Mouse (Mus musculus) embryonic stem cell, embryonic (primary cell): ENCODE measurements around the gene Palm2.

Source experiments
- CTCF ChIA-PET, 4 experiments: fragments of 300-600 bp in 2 of 4; fragments of 350-600 bp in 2 of 4; sonication (Branson Sonifier 250); formaldehyde crosslinking; loops; one replicate each; lab custom pipeline; 2022; ENCODE audit warnings: inconsistent platforms in 2 of 4; lab: Charles Lee
- POLR2A ChIA-PET, 4 experiments: fragments of 300-600 bp in 2 of 4; fragments of 350-600 bp in 2 of 4; sonication (Branson Sonifier 250); formaldehyde crosslinking; loops; one replicate each; lab custom pipeline; 2022; ENCODE audit warnings: antibody characterized with exemption in 4 of 4, inconsistent platforms in 1 of 4; lab: Charles Lee

The Palm2 gene

DNA sequence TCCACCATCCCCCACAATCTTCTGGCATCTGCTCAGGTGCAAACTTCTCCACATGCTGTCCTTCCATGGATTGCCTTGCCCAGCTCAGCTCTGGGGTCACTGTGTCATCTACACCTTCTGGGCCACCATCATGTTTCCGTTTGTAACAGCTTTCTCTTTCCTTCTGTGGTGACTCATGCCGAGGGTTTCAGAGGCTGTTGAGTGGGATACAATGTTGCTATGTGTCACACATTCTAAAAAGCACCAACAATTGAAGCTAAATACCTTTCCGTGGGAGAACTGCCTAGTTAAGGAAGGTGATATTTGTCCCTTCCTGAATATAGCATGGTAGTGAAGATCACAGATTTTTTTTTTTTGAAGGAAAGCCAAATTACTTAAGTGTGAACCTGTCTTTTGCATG, 52.3 kb downstream of the Palm2 start:
- POLR2A ChIA-PET, result no interaction called here
- CTCF ChIA-PET, result interaction anchor here in 1 of 4 experiments (0.6 kb wide), 1 partner anchor 166 kb away, joined by 3 read pairs; no protein-coding TSS in a partner anchor

DNA sequence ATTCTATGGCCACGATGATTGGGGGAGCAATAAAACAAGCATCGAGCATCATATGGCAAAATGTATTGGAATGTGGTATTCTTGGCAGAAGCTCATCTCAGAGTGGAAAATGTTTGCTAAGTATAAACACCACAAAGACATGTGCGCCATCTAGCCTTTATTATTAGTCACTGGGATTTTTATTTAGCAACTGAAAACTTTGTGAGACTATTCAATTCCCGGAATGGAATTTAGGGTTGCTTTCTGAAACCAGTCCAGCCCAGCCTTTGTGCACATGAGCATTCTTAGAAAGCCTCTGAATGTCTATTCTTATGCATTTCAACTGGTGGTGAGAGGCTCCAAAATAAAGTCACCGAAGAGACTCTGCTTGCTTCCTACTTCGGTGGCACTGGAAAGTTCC, 55.8 kb downstream of the Palm2 start:
- CTCF ChIA-PET, result no interaction called here

DNA sequence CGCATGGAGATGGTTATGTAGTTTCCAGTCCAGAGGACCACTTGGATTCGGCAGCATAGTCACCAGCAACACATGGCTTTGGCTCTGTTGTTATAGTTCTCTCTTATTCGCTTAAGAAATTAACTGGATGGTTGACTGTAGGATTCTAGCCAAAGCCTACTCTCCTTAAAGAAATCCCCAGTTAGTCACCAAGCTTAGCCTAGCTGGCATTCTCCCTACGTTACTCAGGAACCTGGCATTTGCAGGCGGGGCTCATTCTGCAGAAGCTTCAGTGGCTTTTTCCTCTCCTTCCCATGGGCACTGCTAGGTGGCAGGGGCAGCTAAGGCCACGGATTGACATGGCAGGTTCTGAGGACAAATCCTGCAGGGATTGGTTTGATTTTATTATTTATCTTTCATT, 70.7 kb downstream of the Palm2 start:
- ChIA-PET CTCF (no interaction called here), POLR2A (no interaction called here)

More for the DNA sequence above, 55.8 kb downstream of the Palm2 start:
- POLR2A ChIA-PET, result interaction anchor here in 1 of 4 experiments (1.4 kb wide), 1 partner anchor 467 kb away, joined by 3 read pairs; no protein-coding TSS in a partner anchor

DNA sequence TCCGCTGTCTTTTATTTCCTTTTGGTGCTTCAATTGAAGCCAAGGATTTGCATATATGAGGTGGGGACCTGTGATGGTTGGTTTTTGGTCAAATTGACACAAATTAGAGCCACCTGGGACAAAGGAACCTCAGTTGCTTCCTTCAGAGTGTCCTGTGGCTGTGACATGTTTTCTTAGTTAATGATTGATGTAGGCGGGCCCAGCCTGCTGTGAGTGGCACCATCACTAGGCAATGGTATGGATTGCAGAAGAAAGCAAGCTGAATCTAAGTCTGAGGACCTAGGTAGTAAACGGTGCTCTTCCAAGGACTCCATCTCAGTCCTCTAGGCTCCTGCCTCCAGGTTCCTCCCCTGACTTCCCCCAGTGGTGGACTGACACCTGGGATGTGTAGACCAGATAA, 76.5 kb downstream of the Palm2 start:
- POLR2A ChIA-PET, result no interaction called here
- CTCF ChIA-PET, result no interaction called here

DNA sequence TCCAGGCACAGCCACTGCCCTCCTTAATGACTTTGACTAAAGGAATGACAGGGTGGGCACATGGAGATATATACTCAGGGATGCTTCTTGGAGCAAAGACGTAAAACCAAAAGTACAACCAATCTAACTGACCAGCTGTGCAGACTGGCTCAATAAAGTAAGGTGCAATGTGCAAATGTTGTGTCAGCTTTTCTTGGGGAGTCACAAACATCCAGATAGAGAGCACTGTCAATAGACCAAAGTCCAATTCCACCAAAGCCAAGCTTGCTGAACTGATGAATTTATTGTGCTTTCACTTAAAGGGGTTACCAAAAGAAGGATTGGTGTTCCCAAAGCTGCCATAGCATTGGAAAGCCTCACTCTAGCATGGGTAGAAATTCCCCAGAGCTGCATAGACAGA, 77.7 kb downstream of the Palm2 start:
- CTCF ChIA-PET, result no interaction called here
- POLR2A ChIA-PET, result no interaction called here

DNA sequence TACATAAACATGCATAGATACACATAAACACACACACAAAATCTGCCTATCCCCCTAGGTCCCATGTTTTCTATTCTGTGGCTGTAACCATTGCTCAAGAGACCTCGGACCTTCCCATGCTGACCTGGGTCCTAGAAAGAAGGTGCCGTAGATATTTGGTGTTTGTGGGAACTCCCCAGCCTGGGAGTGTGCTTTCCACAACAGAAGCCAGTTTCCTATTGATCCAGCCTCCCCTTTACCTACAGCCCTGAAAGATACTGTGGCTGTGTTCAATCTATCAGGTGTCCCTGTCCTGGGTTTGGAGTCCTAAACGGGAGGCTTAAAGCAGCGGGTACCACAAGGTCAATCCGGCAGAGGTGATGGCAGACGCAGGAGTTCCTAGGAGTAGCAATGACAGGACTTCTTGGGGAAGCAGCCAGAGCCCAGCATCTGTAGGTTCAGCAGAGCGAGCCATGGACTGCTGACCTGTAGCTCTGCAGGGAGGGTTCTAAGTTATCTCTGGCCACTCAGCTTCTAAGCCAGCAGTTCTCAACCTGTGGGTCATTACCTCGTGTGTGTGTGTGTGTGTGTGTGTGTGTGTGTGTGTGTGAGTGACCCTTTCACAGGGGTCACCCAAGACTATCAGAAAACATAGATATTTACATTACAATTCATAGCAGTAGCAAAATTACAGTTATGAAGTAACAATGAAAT, 79.3 kb downstream of the Palm2 start:
- ChIA-PET CTCF (no interaction called here), POLR2A (interaction anchor here in 3 of 4 experiments (0.6 to 0.9 kb wide), 3 partner anchors 122 to 443 kb away, joined by 4 read pairs; partner anchors contain the start of gene Txn1 (in 1 of the 3))

DNA sequence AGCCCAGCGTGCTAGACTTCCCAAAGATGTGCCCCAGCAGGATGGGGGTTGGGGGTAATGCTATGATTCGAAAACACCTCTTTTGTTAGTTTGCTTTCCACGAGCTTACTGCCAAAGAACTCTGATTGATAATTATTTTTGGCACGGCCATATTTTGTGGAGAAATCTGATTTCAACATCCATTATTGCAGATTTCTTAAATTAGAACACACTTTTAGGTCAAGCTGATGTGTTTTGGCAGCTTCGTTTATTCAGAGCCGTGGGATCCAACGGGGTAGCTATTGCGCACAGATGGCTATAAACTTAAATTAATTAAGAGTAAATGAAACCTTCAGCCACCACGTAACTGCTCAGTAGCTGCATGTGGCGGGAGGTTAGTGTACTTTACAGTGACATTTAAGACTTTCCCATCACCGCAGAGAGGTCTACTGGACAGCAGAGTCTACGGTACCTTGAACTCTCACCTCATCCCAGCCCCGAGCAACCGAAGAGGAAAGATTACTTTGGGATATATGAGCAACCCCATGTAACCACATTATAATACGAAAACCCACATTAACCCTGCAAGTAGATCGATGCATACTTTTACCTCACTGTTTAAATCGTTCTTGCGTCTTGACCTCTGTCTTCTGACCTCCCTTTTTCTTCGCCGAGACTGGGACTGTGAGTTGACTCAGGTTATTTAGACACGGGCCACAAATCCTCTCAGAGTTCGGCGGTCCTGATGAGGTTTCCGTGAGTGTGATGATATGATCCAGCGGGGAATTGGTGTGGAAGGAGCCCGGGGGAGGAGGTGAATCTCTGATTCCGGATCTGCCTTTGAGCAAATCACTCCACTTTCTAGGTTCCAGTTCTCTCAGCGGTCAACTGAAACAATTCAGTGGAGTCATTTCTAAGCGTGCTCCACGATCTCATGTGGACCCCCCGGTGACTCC, 80.2 kb downstream of the Palm2 start:
- POLR2A ChIA-PET, result interaction anchor here in 1 of 4 experiments (0.9 kb wide), 1 partner anchor 442 kb away, joined by 4 read pairs; the partner anchor contains the start of gene Txn1
- CTCF ChIA-PET, result no interaction called here

DNA sequence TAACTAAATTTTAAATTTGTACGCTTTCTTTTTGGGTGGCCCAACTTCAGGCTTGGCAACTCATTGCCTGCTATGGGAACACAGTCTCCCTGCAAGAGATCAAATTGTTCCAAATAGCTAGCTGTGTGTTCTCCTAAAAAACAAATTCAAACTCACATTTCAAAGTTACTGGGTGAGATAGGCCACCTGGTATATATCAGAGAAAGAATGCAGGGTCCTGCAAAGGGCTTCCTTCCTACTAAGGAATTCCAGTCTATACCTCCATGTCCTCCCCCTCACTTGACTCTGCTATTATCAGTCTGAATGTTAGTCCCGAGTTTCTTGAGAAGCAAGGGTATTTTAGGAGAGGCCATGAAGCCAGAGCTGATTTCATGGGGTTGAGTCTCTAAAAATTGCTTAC, 81.3 kb downstream of the Palm2 start:
- ChIA-PET CTCF (no interaction called here), POLR2A (interaction anchor here in 1 of 4 experiments (0.6 kb wide), 1 partner anchor 1396 kb away, joined by 3 read pairs; no protein-coding TSS in a partner anchor)

DNA sequence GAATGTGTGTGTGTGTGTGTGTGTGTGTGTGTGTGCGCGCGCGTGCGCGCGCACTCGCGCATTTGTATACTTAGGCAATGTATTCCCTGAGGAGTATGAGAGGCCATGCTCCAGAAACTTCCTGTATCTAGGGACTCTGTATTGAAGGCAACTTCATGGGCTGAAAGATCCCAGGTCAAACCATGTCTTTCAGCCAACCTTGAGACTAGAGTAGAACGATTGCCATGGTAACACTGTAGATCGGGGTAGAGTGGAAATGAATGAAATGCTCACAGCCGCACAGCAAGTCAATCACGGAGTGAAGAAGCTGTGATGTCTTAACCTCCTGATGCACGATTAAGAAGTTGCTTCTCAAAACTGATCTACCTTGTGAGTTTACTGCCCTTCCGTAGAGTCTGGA, 89.4 kb downstream of the Palm2 start:
- CTCF ChIA-PET, result interaction anchor here in 1 of 4 experiments (0.6 kb wide), 1 partner anchor 379 kb away, joined by 3 read pairs; no protein-coding TSS in a partner anchor
- POLR2A ChIA-PET, result no interaction called here

DNA sequence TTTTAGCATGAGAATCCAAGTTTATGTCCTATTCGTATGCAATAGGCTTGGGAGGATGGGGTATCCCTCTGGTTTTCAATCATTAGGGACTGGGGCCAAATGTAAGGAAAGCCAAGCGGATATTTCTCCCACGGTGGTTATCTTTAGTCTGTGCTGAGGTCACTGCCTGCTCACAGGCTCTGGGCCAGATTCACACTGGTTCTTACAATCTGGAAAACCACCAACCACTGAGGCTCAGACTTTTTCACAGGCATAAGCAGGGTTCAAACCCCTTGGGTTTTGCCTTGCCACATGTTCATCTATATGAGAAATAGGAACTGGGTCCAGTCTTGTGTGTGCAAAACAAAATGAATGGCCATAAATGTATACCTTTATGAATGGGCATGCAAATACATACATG, 90.4 kb downstream of the Palm2 start:
- CTCF ChIA-PET, result no interaction called here
- POLR2A ChIA-PET, result no interaction called here

DNA sequence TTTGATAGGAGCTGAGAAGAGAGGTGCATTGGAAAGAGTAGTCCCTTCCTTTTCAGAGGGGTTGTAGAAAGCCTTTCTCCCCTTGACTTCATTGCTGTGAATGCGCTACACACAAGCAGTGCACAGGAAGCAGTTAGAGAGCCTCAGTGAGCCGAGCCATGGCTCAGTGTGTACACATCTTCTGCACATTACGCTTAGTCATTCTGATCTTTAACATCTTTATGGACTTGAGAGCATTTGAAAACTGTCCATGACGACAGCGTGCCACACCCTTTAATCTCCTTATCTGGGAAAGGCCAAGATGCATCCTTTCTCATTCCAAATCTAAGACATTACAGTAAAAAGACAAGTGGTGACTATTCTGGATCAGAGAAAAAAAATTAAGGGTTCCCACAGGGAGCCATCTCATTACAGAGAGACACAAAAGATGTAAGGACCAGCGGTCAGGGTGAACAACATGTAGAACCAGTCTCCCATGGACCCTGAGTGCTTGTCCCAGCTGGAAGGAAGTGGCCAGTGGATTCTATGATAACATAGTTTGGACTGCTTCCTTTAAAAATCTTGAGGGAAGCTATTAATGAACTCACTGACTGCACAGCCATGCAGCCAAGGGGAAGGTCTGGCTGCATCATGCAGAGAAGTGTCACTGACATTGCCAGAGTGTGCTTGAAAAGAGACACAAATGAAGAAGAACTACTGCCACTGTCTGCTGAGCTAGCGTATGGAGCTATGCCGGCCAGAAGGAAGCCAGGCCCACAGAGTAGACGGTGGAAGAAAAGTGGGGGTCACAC, 91.4 kb downstream of the Palm2 start:
- POLR2A ChIA-PET, result no interaction called here
- CTCF ChIA-PET, result interaction anchor here in 1 of 4 experiments (0.8 kb wide), 1 partner anchor 73 kb away, joined by 3 read pairs; no protein-coding TSS in a partner anchor

DNA sequence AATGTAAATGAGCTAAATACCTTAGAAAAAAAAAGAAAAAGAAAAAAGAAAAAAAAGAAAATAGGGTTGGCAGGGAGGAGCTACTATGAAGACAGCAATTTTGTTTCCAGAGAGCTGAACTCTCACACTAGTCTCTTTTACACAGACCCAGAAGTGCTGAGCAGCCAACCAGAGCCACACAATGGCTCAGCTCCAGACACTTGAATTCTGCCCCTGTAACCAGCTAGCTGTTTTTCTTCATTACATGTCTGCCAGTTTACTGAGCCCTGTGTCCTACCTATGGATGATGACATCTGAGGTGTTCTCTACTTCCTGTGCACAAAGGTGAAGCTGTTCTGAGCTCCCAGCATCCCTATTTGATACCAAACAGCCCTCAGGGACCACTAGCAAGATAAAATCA, 94.2 kb downstream of the Palm2 start:
- POLR2A ChIA-PET, result interaction anchor here in 1 of 4 experiments (0.5 kb wide), 1 partner anchor 392 kb away, joined by 3 read pairs; no protein-coding TSS in a partner anchor
- CTCF ChIA-PET, result no interaction called here

DNA sequence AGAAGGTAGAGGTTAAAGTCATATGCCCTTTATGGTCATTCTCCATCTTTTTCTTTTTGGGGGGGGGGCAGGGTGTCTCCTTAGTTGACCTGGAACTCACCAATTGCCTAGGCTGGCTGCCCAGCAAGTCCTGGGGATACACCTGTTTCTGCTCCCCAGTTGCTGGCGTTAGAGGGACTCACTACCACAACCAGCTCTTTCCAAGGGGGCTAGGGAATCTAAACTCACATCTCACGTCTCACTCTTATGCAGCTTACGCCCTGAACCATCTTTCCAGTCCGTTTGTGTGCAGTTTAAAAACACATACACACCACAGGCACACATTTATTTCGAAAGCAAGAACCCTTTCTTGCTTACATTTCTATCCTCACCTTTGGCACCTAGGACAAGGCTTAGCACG, 99.6 kb downstream of the Palm2 start:
- ChIA-PET POLR2A (no interaction called here), CTCF (no interaction called here)

DNA sequence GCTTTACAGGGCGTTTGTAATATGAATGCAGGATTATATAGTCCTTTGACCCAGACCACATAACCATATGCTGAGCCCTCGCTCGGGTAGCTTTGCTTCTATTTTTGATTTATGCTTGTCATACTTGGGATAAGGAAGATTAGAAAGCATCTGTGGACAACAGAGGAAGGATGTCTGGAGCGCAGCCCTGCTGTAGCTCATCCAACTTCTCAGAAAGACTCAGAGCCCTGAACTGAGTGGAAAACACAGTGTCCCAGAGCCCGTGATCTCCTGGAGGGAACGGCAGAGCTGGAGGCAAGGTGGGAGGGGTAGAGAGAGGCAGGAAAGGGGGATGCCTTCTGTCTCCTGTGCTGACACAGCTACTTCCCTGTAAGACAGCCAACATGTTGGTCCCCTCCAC, 100.2 kb downstream of the Palm2 start:
- POLR2A ChIA-PET, result interaction anchor here in 1 of 4 experiments (0.7 kb wide), 1 partner anchor 754 kb away, joined by 7 read pairs; no protein-coding TSS in a partner anchor
- CTCF ChIA-PET, result interaction anchor here in 2 of 4 experiments (0.6 to 0.7 kb wide), 7 partner anchors 28 to 1022 kb away, joined by 3 to 10 read pairs (median 5); no protein-coding TSS in a partner anchor

DNA sequence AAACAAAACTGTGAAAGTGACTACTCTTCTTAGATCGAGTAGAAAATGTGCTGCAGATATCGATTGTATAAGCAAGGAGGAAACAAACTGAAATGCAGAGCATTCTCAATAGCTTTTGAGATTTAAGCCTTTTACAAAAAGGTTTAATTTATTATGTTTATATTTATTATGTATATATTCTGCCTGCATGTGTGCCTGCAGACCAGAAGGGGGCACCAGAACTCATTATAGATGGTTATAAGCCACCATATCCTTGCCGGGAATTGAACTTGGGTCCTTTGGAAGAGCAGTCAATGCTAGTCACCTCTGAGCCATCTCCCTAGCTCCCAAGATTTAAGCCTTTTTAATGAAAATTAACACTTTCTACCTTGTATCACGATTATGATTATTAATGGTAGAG, 101.0 kb downstream of the Palm2 start:
- POLR2A ChIA-PET, result no interaction called here
- CTCF ChIA-PET, result interaction anchor here in 3 of 4 experiments (0.6 to 0.7 kb wide), 5 partner anchors 27 to 1021 kb away, joined by 3 to 10 read pairs (median 5); no protein-coding TSS in a partner anchor

DNA sequence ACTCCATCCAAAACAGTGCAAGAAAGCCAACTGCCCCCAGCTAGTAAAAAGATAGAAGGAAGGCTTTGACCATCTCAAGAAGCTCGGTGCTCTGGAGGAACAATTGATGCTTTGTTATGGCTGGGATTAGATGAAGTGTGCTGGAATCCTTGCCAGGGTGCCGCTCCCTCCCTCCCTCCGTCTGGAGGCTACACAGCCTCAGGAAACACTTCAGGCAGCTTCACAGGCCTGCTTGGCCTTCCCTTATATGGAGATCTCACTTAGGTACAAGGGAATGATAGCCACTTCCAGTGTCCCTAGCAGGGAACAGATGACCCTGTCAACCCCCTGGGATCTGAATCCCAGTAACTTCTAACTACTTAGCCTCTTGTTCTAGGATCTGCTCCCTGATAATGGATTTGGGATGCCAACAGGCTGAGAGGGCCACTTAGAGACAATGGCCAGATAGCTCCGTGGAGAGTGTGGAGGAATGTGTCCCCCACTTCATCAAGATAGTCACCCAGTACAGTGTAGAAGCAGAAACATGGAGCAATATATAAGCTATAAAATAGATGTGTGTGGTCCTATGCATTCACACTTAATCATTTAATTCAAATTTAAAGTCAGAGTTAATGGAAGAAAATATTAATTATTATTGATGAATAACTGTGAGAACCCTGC, 104.1 kb downstream of the Palm2 start:
- ChIA-PET CTCF (interaction anchor here in 1 of 4 experiments (1.1 kb wide), 1 partner anchor 86 kb away, joined by 3 read pairs; no protein-coding TSS in a partner anchor), POLR2A (no interaction called here)

DNA sequence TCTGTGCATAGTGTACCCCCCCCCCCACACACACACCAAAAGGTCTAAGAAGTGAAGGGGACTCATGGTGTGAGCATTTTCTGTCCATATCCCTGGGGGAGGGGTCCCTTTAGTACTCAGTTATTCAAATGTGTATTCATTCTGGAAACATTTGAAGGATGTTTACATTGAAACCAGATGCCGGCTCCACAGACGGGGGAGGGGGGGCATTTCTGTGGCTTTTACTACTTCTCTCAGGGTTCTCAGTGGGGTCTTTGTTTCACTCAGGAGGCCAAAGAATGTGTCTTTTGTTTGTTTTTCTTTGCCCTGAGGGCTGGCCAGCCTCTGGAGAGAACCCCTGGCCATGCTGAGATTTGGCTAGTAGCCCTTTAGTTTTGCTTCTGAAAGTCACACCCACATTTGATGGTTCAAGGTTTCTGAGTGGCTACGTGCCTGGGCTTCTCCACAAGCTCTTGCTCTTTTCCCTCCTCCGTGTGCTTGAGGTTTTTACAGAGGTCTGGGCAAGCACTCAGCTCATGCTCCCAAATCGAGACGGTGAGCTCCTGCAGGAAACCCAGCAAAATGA, 109.7 kb downstream of the Palm2 start:
- CTCF ChIA-PET, result no interaction called here
- POLR2A ChIA-PET, result interaction anchor here in 1 of 4 experiments (0.6 to 1.8 kb wide), 3 partner anchors 23 to 226 kb away, joined by 3 to 5 read pairs (median 4); no protein-coding TSS in a partner anchor
